Mouse (Mus musculus): ENCODE results near the gene Pbsn. TPM values are rescaled to one million over a fixed set of nuclear protein-coding genes. Genes with fewer than 3 reads are reported as not detected.

Pbsn gene
- polyA plus RNA-seq, 1 experiment: not detected

- Histone ChIP-seq H3K4me3 (ENCODE audit: insufficient read depth, low read length) (peak within 1 kb of the TSS; percentile 85), H3K4me1 (ENCODE audit: control insufficient read depth, insufficient read depth, low read length) (no peaks in the 10 kb centered on the region), H3K27ac (ENCODE audit: insufficient read depth, low read length) (no peak within 1 kb of the TSS)
- TF ChIP-seq CTCF (IDR thresholded peaks at IDR 0.05; ENCODE audit: borderline replicate concordance, insufficient read depth, low read length) (no peak), POLR2A (IDR thresholded peaks at IDR 0.05; ENCODE audit: low read depth, low read length) (peak; percentile 39; the same call in 1 of the 2 replicates)
Measured at GRCm38 (mm10) chrX:77796238-77796835, 57.1 kb downstream of the Pbsn start, which contains the start of gene Prkx. TSS of gene Prkx (minus strand) at chrX:77796278.

GRCm38 (mm10) chrX:77795858-77796174, 57.6 kb downstream of the Pbsn start:
- TF ChIP-seq CTCF (IDR thresholded peaks at IDR 0.05; ENCODE audit: borderline replicate concordance, insufficient read depth, low read length): no peak
- peak; percentile 74 for TF ChIP-seq POLR2A (IDR thresholded peaks at IDR 0.05; ENCODE audit: low read depth, low read length)
- H3K4me3 ChIP-seq (ENCODE audit: insufficient read depth, low read length): peak overlapping the region; percentile 85
- H3K4me1 ChIP-seq (ENCODE audit: control insufficient read depth, insufficient read depth, low read length): no peaks in the 10 kb centered on the region
- no peak overlapping the region for H3K27ac ChIP-seq (ENCODE audit: insufficient read depth, low read length)

DNA sequence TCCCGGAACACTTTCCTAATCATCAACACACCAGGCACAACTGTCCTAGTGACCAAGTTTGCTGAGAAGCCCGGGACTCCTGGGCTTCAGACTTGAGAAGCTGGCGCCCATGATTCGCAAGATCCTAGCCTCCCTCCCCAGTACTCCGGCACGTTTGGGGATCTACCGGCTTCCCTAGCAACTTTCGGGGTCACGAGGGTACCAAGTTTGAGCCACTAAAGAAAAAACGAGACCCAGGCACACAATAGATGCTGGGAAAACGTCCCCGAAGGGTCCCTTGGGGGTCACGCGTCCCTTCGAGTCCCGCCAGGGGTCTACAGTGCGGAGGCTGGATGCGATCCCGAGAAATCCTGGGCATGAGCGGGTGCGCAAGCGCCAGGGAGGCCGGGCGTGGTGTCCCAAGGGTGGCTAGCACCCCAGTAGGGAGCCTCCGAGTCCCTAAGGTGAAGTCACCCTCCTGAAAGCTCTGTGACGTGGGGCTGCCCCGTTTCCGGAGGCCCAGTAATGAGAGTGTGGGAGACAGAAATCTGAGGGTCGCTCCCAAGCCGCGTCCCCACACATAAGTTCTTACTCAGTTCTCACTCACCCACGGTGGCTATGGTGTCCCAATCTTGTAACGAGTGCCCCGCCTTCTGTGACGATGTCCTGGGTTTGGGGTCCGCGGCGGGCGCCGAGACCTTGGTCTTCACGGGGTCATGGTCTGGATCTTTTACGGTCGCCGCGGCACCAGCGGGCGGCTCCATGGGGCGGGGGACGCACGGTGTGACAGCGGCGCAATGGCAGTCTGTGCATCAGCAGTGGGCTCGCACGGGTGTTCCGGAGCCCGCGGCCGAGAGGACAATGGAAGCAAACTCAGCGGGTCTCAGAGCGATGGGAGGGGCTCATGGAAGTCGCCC, 58.2 kb downstream of the Pbsn start:
- Histone ChIP-seq H3K27ac (ENCODE audit: insufficient read depth, low read length) (no peak overlapping the region), H3K4me3 (ENCODE audit: insufficient read depth, low read length) (peak overlapping the region; percentile 85), H3K4me1 (ENCODE audit: control insufficient read depth, insufficient read depth, low read length) (no peaks in the 10 kb centered on the region)
- TF ChIP-seq POLR2A (IDR thresholded peaks at IDR 0.05; ENCODE audit: low read depth, low read length): no peak
- TF ChIP-seq CTCF (IDR thresholded peaks at IDR 0.05; ENCODE audit: borderline replicate concordance, insufficient read depth, low read length): no peak

DNA sequence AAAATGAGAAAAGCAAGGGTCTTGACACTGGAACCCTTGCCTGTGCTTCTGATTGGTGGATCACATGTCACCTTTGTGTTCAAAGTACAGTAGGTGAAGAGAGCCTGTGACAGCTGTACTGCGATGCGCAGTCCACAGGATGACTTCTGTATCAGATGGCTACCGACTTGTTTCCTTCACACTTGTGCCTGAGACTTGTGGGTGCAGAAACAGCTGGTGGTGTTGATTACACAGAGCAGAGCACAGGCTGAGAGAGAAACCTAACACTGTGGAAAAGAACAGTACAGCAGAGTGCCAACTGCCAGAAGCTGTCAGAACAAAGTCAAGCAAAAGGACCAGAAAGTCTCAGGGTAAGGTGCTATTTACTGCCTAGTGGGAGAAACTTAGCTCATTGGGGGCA, 64.7 kb downstream of the Pbsn start:
- TF ChIP-seq CTCF (IDR thresholded peaks at IDR 0.05; ENCODE audit: borderline replicate concordance, insufficient read depth, low read length) (no peak), POLR2A (IDR thresholded peaks at IDR 0.05; ENCODE audit: low read depth, low read length) (no peak)
- peaks cover 5% of the 10 kb centered on the region for H3K4me1 ChIP-seq (ENCODE audit: control insufficient read depth, insufficient read depth, low read length)
- H3K27ac ChIP-seq (ENCODE audit: insufficient read depth, low read length): no peak overlapping the region
- H3K4me3 ChIP-seq (ENCODE audit: insufficient read depth, low read length): no peak overlapping the region

Other genes starting within 250 kb of the Pbsn start
- 6.2 and 7.2 TPM in 2 replicates for gene Prkx, start 57.3 kb downstream of the Pbsn start, polyA plus RNA-seq (2011; ENCODE audit: insufficient read length, low read depth, missing spikeins)
- not detected in 2 replicates for gene Gm14744, start 11.1 kb upstream of the Pbsn start, polyA plus RNA-seq (2011; ENCODE audit: insufficient read length, low read depth, missing spikeins)
- gene 5430402E10Rik, start 71.4 kb upstream of the Pbsn start, polyA plus RNA-seq (2011; ENCODE audit: insufficient read length, low read depth, missing spikeins): not detected in 2 replicates
- gene Obp1a, start 237.8 kb upstream of the Pbsn start, polyA plus RNA-seq (2011; ENCODE audit: insufficient read length, low read depth, missing spikeins): not detected in 2 replicates

Data from embryonic fibroblast, embryonic 13.5 days (primary cell).